Mouse (Mus musculus): ENCODE measurements at regions not wholly inside any gene's neighbourhood (a gene's known extent, or its start where the extent isn't known, plus 50 kb on each side); places are given as distances from the start of the nearest gene placed in this dataset.

DNA sequence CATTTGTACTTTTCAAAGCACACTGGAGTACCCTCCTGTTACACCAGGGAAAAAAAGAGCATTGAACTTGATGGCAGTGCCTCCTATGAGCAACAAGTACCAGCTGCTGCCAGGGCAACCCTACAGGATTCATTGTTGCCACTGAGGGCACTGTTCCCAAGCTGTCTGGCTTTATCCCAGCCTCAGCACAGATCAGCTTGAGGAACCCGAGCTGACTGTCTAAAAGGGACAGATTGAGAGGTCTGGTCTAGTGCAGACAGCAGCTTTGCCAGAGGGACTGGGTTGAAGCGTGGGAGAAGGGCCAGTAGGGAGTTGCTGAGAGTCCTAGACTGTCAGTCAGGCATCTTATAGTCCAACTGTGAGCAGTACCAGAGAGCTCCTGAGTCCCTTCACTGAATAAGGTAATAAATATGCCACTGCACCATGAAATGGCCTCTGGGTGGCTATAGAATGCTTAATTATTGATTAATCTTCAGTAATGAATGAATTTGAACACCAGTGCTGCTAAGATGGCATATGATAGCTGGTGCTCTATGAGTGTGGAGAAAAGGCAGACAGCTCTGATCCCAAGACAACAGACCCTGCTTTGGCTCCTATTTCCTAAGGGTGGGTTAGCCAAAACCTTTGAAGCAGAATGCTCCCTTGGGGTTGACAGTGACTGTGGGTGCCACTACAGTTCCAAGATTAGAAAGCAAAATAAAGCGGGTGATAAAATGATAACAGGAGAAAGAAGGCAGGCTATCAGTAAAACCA lies 437.5 kb downstream of the Nuf2 start:
- Histone ChIP-seq H3K4me3 (replicated peaks; ENCODE audit: low read length) (no peak overlapping the region), H3K27ac (replicated peaks; ENCODE audit: low read depth, low read length) (no peak overlapping the region), H3K4me2 (replicated peaks; ENCODE audit: low read depth, low read length, severe bottlenecking) (no peak overlapping the region), H3K27me3 (ENCODE audit: control insufficient read depth, insufficient read depth, low read length) (no peaks in the 10 kb centered on the region), H3K36me3 (ENCODE audit: control insufficient read depth, insufficient read depth, low read length) (no peaks in the 10 kb centered on the region), H3K9me3 (ENCODE audit: control insufficient read depth, low read length) (no peaks in the 10 kb centered on the region), H3K9ac (ENCODE audit: low read depth, low read length, severe bottlenecking) (no peak overlapping the region), H3K4me1 (ENCODE audit: control insufficient read depth, insufficient read depth, low read length) (no peaks in the 10 kb centered on the region)
- no peak for TF ChIP-seq POLR2A (IDR thresholded peaks at IDR 0.05; ENCODE audit: borderline replicate concordance, extremely low read depth, insufficient read depth, insufficient read length)
- 56% methylated on average over 3 of the region's 3 CpGs for WGBS
- DNase-seq (ENCODE audit: low spot score) (no peak), ATAC-seq (ENCODE audit: low FRiP score, low read depth) (no peak)

DNA sequence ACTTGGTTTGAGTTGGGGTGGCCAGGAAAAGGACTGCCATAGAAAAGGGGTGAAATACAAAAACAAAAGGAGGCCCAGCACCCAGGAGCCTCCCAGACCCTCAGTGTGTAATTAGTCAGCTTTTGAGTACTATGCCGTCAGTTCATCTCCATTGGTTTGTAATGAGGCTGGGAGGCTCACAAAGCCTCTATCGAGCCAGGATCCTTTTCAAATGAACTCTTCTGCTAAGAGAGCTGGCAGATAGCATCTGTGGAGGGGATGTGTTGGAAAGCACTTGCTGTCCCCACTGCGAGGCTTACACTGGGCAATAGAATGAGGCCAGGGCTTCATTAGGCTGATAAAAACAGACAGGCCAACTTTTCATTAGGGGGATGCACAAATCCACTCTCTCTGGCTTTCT lies 445.2 kb downstream of the Nuf2 start:
- DNase-seq (ENCODE audit: low spot score) = no peak
- no peaks in the 10 kb centered on the region for H3K36me3 ChIP-seq (ENCODE audit: control insufficient read depth, insufficient read depth, low read length)
- no peaks in the 10 kb centered on the region for H3K27me3 ChIP-seq (ENCODE audit: control insufficient read depth, insufficient read depth, low read length)
- no peaks in the 10 kb centered on the region for H3K4me1 ChIP-seq (ENCODE audit: control insufficient read depth, insufficient read depth, low read length)
- no peak for ATAC-seq (ENCODE audit: low FRiP score, low read depth)
- H3K9me3 ChIP-seq (ENCODE audit: control insufficient read depth, low read length) = no peaks in the 10 kb centered on the region
- no peak overlapping the region for H3K4me3 ChIP-seq (replicated peaks; ENCODE audit: low read length)
- H3K9ac ChIP-seq (ENCODE audit: low read depth, low read length, severe bottlenecking) = no peak overlapping the region
- H3K27ac ChIP-seq (replicated peaks; ENCODE audit: low read depth, low read length) = no peak overlapping the region
- no peak overlapping the region for H3K4me2 ChIP-seq (replicated peaks; ENCODE audit: low read depth, low read length, severe bottlenecking)
- 63% methylated on average over 3 of the region's 3 CpGs for WGBS
- no peak for TF ChIP-seq POLR2A (IDR thresholded peaks at IDR 0.05; ENCODE audit: borderline replicate concordance, extremely low read depth, insufficient read depth, insufficient read length)

DNA sequence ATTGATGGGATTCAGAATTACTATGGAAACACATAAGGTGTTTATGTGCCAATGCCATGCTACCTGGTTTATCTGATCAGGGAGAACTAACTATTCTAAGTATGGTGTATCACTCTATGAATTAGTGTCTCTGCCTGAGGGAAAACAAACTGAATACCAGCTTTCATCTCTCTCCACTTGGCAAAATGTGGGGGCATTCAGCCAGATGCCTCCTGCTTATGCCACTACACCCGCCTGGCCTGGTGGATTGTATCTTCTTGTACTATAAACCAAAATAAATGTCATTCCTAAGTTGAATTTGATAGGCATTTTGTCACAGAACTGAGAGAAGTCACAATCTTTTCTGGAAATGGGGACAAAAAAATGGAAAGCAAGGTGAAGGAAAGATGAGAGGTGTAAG lies 450.6 kb downstream of the Nuf2 start:
- no peak overlapping the region for H3K4me3 ChIP-seq (replicated peaks; ENCODE audit: low read length)
- no peaks in the 10 kb centered on the region for H3K27me3 ChIP-seq (ENCODE audit: control insufficient read depth, insufficient read depth, low read length)
- no peak overlapping the region for H3K27ac ChIP-seq (replicated peaks; ENCODE audit: low read depth, low read length)
- 86% methylated on average over 1 of the region's 1 CpGs for WGBS
- H3K4me1 ChIP-seq (ENCODE audit: control insufficient read depth, insufficient read depth, low read length) = no peaks in the 10 kb centered on the region
- H3K4me2 ChIP-seq (replicated peaks; ENCODE audit: low read depth, low read length, severe bottlenecking) = no peak overlapping the region
- H3K9me3 ChIP-seq (ENCODE audit: control insufficient read depth, low read length) = no peaks in the 10 kb centered on the region
- no peak for ATAC-seq (ENCODE audit: low FRiP score, low read depth)
- no peaks in the 10 kb centered on the region for H3K36me3 ChIP-seq (ENCODE audit: control insufficient read depth, insufficient read depth, low read length)
- no peak for DNase-seq (ENCODE audit: low spot score)
- no peak overlapping the region for H3K9ac ChIP-seq (ENCODE audit: low read depth, low read length, severe bottlenecking)
- no peak for TF ChIP-seq POLR2A (IDR thresholded peaks at IDR 0.05; ENCODE audit: borderline replicate concordance, extremely low read depth, insufficient read depth, insufficient read length)

DNA sequence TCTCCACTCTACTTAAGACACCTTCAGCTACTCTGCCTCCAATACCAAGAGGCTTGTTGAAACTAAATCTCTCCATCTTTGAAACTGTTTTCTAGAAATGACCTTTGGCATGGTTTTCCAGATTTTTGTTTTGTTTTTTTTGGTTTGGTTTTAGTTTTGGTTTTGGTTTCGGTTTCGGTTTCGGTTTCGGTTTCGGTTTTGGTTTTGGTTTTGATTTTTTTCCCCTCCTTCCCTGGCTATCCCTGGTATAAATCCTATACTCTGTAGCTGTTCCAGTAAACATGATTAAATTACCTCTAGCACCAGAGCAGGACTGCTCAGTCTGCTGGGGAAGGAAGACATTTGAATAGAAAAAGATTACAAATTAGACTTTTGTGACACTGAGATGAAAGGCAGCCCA lies 454.0 kb downstream of the Nuf2 start:
- no peak overlapping the region for H3K4me2 ChIP-seq (replicated peaks; ENCODE audit: low read depth, low read length, severe bottlenecking)
- ATAC-seq (ENCODE audit: low FRiP score, low read depth) (no peak), DNase-seq (ENCODE audit: low spot score) (no peak)
- no peaks in the 10 kb centered on the region for H3K27me3 ChIP-seq (ENCODE audit: control insufficient read depth, insufficient read depth, low read length)
- no peaks in the 10 kb centered on the region for H3K4me1 ChIP-seq (ENCODE audit: control insufficient read depth, insufficient read depth, low read length)
- no peaks in the 10 kb centered on the region for H3K9me3 ChIP-seq (ENCODE audit: control insufficient read depth, low read length)
- H3K4me3 ChIP-seq (replicated peaks; ENCODE audit: low read length) = no peak overlapping the region
- H3K9ac ChIP-seq (ENCODE audit: low read depth, low read length, severe bottlenecking) = no peak overlapping the region
- 97% methylated on average over 5 of the region's 5 CpGs for WGBS
- no peak overlapping the region for H3K27ac ChIP-seq (replicated peaks; ENCODE audit: low read depth, low read length)
- no peaks in the 10 kb centered on the region for H3K36me3 ChIP-seq (ENCODE audit: control insufficient read depth, insufficient read depth, low read length)
- TF ChIP-seq POLR2A (IDR thresholded peaks at IDR 0.05; ENCODE audit: borderline replicate concordance, extremely low read depth, insufficient read depth, insufficient read length) = no peak

DNA sequence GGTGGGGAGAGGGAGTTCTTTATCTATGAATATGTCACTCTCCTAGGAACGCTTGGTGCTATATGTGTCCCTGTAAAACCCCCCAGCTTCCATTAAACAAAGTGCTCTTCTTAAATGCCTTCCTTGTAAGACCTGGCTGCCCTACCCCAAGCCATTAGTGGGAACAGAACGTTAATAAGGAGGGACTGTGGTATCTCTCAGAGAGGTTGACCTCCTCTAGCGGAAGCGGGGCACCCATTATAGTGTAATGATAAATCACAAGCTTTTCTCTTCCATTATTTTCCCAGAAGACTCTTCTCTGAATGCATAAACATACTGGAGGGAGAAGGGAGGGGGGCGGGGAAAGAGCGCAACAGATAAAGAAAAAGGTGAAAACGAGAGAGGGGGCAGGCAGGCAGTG lies 455.3 kb downstream of the Nuf2 start:
- DNase-seq (ENCODE audit: low spot score) = no peak
- Histone ChIP-seq H3K27me3 (ENCODE audit: control insufficient read depth, insufficient read depth, low read length) (no peaks in the 10 kb centered on the region), H3K9me3 (ENCODE audit: control insufficient read depth, low read length) (no peaks in the 10 kb centered on the region), H3K9ac (ENCODE audit: low read depth, low read length, severe bottlenecking) (no peak overlapping the region), H3K4me1 (ENCODE audit: control insufficient read depth, insufficient read depth, low read length) (no peaks in the 10 kb centered on the region), H3K27ac (replicated peaks; ENCODE audit: low read depth, low read length) (no peak overlapping the region), H3K4me3 (replicated peaks; ENCODE audit: low read length) (no peak overlapping the region), H3K4me2 (replicated peaks; ENCODE audit: low read depth, low read length, severe bottlenecking) (no peak overlapping the region), H3K36me3 (ENCODE audit: control insufficient read depth, insufficient read depth, low read length) (no peaks in the 10 kb centered on the region)
- WGBS = 69% methylated on average over 7 of the region's 7 CpGs
- ATAC-seq (ENCODE audit: low FRiP score, low read depth) = no peak
- TF ChIP-seq POLR2A (IDR thresholded peaks at IDR 0.05; ENCODE audit: borderline replicate concordance, extremely low read depth, insufficient read depth, insufficient read length) = no peak
